ENCODE assay signal across 8 mouse cellular contexts in the genomic region with DNA sequence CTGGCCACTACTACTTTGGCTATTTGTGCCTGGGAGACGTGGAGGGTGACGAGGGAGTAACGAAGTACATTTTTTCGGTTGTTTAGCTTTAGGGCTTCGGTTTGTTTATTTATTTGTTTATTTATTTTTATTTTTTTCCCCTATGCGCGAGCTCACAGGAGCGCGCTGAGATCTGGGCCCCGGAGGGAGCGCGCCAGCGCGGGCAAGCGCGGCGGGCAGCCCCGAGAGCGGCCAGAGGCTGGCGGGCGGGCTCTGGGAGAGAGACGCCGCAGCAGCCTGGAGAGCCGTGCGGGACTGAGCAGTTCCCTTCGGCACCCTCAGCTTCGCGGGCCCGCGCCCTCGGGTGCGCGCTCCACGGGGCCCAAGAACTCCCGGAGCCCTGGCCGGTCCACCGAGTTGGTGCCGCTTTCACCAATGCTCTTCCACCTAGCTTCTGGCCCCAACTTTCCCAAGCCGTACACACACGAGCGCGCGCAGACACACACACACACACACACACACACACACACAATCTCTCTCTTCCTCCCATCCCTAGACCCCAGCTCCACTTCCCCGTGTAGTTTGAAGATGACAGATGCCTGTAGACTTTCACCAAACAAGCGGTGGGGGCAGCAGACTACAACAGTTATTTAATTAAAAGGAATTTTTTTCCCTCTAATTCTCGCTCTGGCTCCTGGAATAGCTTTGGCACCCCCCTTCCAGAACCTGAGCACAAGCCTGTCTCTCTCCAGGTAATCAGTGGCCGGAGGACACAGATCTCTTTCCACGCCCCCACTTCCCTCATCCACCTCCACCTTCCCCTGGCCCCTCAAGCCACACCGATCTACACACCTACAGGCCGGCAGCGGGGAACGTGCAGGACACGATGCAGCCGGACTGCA.
DNase-seq lines count a peak whose midpoint lies in the region; ATAC-seq lines count a peak whose summit lies in the region.

No protein-coding gene starts in this region.

- H3K4me1 ChIP-seq in embryonic facial prominence, embryonic 15.5 days, result peaks cover 33% of the 10 kb centered on the region
- H3K4me1 ChIP-seq in hindbrain, embryonic 11.5 days (replicated peaks; ENCODE audit: control insufficient read depth, insufficient read depth, low read length), result 0 out of 2 replicates have a peak, but pooled peaks cover 2% of the 10 kb centered on the region
- H3K4me1 ChIP-seq in midbrain, embryonic 14.5 days (ENCODE audit: control insufficient read depth, insufficient read depth, low read length), result peaks cover 18% of the 10 kb centered on the region

- no peaks in the 10 kb centered on the region for H3K36me3 ChIP-seq in embryonic facial prominence, embryonic 15.5 days
- no peaks in the 10 kb centered on the region for H3K36me3 ChIP-seq in hindbrain, embryonic 11.5 days (ENCODE audit: control insufficient read depth, insufficient read depth, low read length)
- H3K36me3 ChIP-seq in midbrain, embryonic 14.5 days (ENCODE audit: control insufficient read depth, insufficient read depth, low read length), result no peaks in the 10 kb centered on the region

- no peak for ATAC-seq in CD4-positive, CD25-positive, alpha-beta regulatory T cell, adult 4 months
- ATAC-seq in embryonic facial prominence, embryonic 15.5 days (ENCODE audit: insufficient number of reproducible peaks, low FRiP score, low TSS enrichment, low read depth), result peak; percentile 35; the same call in 1 of the 2 replicates
- peak; percentile 21; the same call in 1 of the 2 replicates for ATAC-seq in hindbrain, embryonic 11.5 days (ENCODE audit: low FRiP score)
- ATAC-seq in midbrain, embryonic 14.5 days (ENCODE audit: low FRiP score, low TSS enrichment), result peak; percentile 12; the same call in 1 of the 2 replicates

- H3K9ac ChIP-seq in embryonic facial prominence, embryonic 15.5 days, result peak overlapping the region; percentile 31
- peak overlapping the region; percentile 8; the same call in 1 of the 2 replicates for H3K9ac ChIP-seq in hindbrain, embryonic 11.5 days (ENCODE audit: low read depth, low read length)
- H3K9ac ChIP-seq in midbrain, embryonic 14.5 days (replicated peaks; ENCODE audit: low read length), result peak overlapping the region; percentile 65

- under 1% methylated on average over 54 of the region's 54 CpGs for whole genome bisulfite sequencing in embryonic facial prominence, embryonic 15.5 days
- WGBS in hindbrain, embryonic 11.5 days, result under 1% methylated on average over 54 of the region's 54 CpGs
- WGBS in midbrain, embryonic 14.5 days, result under 1% methylated on average over 54 of the region's 54 CpGs

- peak; percentile 22 for DNase-seq in CD4-positive, CD25-positive, alpha-beta regulatory T cell, adult 2 months (ENCODE audit: low read depth, low spot score)
- peak; percentile 45 for DNase-seq in adrenal gland, postnatal 10 days
- DNase-seq in hindbrain, embryonic 11.5 days (ENCODE audit: low spot score), result peak; percentile 62
- peak; percentile 44 for DNase-seq in layer of hippocampus, postnatal 36 days
- peak; percentile 71 for DNase-seq in midbrain, embryonic 14.5 days
- DNase-seq in urinary bladder, postnatal 25 days (ENCODE audit: low spot score), result peak; percentile 23

- H3K27ac ChIP-seq in embryonic facial prominence, embryonic 15.5 days (replicated peaks), result no peak overlapping the region
- no peak overlapping the region for H3K27ac ChIP-seq in hindbrain, embryonic 11.5 days (ENCODE audit: low read depth, low read length)
- H3K27ac ChIP-seq in midbrain, embryonic 14.5 days (replicated peaks; ENCODE audit: low read depth, low read length), result no peak overlapping the region

- H3K4me2 ChIP-seq in embryonic facial prominence, embryonic 15.5 days (replicated peaks), result peak overlapping the region; percentile 99
- H3K4me2 ChIP-seq in hindbrain, embryonic 11.5 days (replicated peaks; ENCODE audit: low read depth, low read length), result peak overlapping the region; percentile 99
- peak overlapping the region; percentile 100 for H3K4me2 ChIP-seq in midbrain, embryonic 14.5 days (ENCODE audit: low read length)

- no peaks in the 10 kb centered on the region for H3K9me3 ChIP-seq in embryonic facial prominence, embryonic 15.5 days (replicated peaks)
- H3K9me3 ChIP-seq in hindbrain, embryonic 11.5 days (ENCODE audit: control insufficient read depth, low read length), result no peaks in the 10 kb centered on the region
- H3K9me3 ChIP-seq in midbrain, embryonic 14.5 days (ENCODE audit: control insufficient read depth, low read length), result no peaks in the 10 kb centered on the region

- peaks cover 59% of the 10 kb centered on the region for H3K27me3 ChIP-seq in embryonic facial prominence, embryonic 15.5 days
- H3K27me3 ChIP-seq in hindbrain, embryonic 11.5 days (ENCODE audit: control insufficient read depth, insufficient read depth, low read length), result peaks cover 39% of the 10 kb centered on the region
- peaks cover 42% of the 10 kb centered on the region for H3K27me3 ChIP-seq in midbrain, embryonic 14.5 days (ENCODE audit: control insufficient read depth, insufficient read depth, low read length)

- H3K4me3 ChIP-seq in embryonic facial prominence, embryonic 15.5 days (replicated peaks), result peak overlapping the region; percentile 75
- H3K4me3 ChIP-seq in hindbrain, embryonic 11.5 days (ENCODE audit: low read depth, low read length), result peak overlapping the region; percentile 60
- peak overlapping the region; percentile 63 for H3K4me3 ChIP-seq in midbrain, embryonic 14.5 days (replicated peaks; ENCODE audit: low read depth, low read length)

Comparison
In these comparisons a context has a peak if more than half of its experiments do, and no peak if none do; other contexts are left out.
1. H3K9ac ChIP-seq: peak in every context shown above with its lines; median percentile 65 in midbrain, embryonic 14.5 days; 31 in embryonic facial prominence, embryonic 15.5 days; 8 in hindbrain, embryonic 11.5 days.